Mouse (Mus musculus) heart, embryonic 12.5 days (tissue): Measurements from ENCODE around the gene Trim63. TPM values are rescaled to one million over a fixed set of nuclear protein-coding genes. Genes with fewer than 3 reads are reported as not detected.
"Not testable (repeated sequence)": the region's sequence is repeated elsewhere in the genome, so short reads cannot be mapped to it uniquely, and the experiment has no call there.

Experiments used
- ATAC-seq: fragments of 200-750 bp; cut with Nextera tagmentation; 2 replicates; pipeline ENCODE4 v1.8.0; 2017; ENCODE audit warnings: moderate TSS enrichment, moderate library complexity; ENCODE audit not compliant: insufficient number of reproducible peaks, low FRiP score
- H3K27ac ChIP-seq: fragments of 300-500 bp; sonication (generic); 2 replicates; pipeline ENCODE4 v1.5.1; 2016; ENCODE audit warnings: mild to moderate bottlenecking, moderate library complexity; ENCODE audit not compliant: poor library complexity, severe bottlenecking
- H3K27me3 ChIP-seq: fragments of 300-500 bp; sonication (generic); replicated peaks from 2 replicates; pipeline ENCODE4 v1.6.1; 2016; ENCODE audit warnings: mild to moderate bottlenecking, moderate library complexity
- H3K36me3 ChIP-seq: fragments of 300-500 bp; sonication (generic); 2 replicates; pipeline ENCODE4 v1.6.1; 2016; ENCODE audit warnings: mild to moderate bottlenecking, moderate library complexity
- H3K4me1 ChIP-seq: fragments of 300-500 bp; sonication (generic); replicated peaks from 2 replicates; pipeline ENCODE4 v1.6.1; 2016; ENCODE audit warnings: mild to moderate bottlenecking
- H3K4me2 ChIP-seq: fragments of 300-500 bp; sonication (generic); 2 replicates; pipeline ENCODE4 v1.6.1; 2016; ENCODE audit warnings: mild to moderate bottlenecking, moderate library complexity
- H3K4me3 ChIP-seq: fragments of 300-500 bp; sonication (generic); 2 replicates; pipeline ENCODE4 v1.5.1; 2016; ENCODE audit warnings: mild to moderate bottlenecking
- H3K9ac ChIP-seq: fragments of 300-500 bp; sonication (generic); 2 replicates; pipeline ENCODE4 v1.6.1; 2016; ENCODE audit warnings: mild to moderate bottlenecking, moderate library complexity
- H3K9me3 ChIP-seq: fragments of 300-500 bp; sonication (generic); replicated peaks from 2 replicates; pipeline ENCODE4 v1.6.1; 2016; ENCODE audit warnings: mild to moderate bottlenecking, moderate library complexity
- WGBS: fragments of 180-500 bp; shearing (Covaris S2); methylation state at CpG from one replicate; pipeline ENCODE4 v1.1.7; 2016; 5-methylcytosine and 5-hydroxymethylcytosine counted together
- polyA plus RNA-seq: library from polyadenylated mRNA; unstranded; fragments of >200 nt; fragmentation: Nextera tagmentation; extraction: Ambion mirVana; gene quantifications from 2 replicates; pipeline ENCODE4 v1.2.1, GENCODE M21; 2016

Gene Trim63
- polyA plus RNA-seq, 1 experiment from 2014 or later: 93.9 TPM

DNA sequence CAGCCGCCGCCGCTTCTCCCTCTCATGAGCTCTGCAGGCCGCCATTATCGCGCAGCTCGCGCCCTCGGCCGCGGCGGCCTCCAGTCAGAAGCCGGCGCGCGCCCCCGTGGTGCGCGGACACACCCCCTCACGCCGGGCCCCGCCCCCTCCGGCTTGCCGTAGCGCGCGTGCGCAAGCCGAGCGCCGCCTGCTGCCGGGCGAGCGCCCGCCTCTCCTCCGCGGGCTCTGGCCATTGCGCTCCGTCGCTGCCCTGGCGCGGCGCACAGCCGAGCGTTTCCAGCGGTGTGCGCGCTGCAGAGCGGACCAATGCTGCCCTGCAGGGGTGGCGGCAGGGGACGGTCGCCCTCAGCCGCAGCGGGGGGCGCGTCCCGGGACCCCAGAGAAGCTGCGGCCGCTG, 27.8 kb upstream of the Trim63 start:
- H3K27ac ChIP-seq: peak overlapping the region; percentile 99
- no peaks in the 10 kb centered on the region for H3K27me3 ChIP-seq
- under 1% methylated on average over 57 of the region's 59 CpGs for WGBS
- peak overlapping the region; percentile 96 for H3K4me2 ChIP-seq
- peaks cover 20% of the 10 kb centered on the region for H3K36me3 ChIP-seq
- peaks cover 36% of the 10 kb centered on the region for H3K4me1 ChIP-seq
- peak; percentile 93 for ATAC-seq
- H3K9ac ChIP-seq: peak overlapping the region; percentile 97
- peak overlapping the region; percentile 94 for H3K4me3 ChIP-seq
- H3K9me3 ChIP-seq: no peaks in the 10 kb centered on the region

DNA sequence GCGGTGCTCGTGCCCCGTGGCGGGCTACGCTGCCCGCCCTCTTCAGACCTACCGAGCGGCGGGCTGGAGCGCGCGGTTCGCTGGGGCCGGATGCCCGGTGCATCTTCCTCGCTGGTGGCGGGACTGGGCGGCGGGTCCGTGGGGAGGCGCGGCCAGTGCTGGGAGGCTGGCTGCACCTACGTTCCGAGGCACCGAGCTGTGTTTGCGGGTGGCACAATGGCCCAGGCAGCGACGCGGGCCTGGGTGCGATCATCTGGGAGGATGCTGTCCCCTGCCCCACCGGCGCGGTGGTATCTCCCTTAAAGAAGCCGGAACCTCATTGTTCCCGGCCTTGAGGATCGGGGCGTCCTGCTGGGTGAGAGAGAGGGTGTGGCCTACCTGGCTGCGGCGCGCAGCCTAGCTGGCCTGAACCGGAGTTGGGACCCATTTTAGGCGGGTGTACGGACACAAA, 27.3 kb upstream of the Trim63 start, which contains the start of gene Pdik1l:
Pdik1l (minus strand) TSS at position 321 of the 451 bp plus-strand sequence.
- peak within 1 kb of the TSS; percentile 96 for H3K4me2 ChIP-seq
- H3K9ac ChIP-seq: peak within 1 kb of the TSS; percentile 97
- 0% methylated on average over 36 of the region's 43 CpGs for WGBS
- peak within 1 kb of the TSS; percentile 99 for H3K27ac ChIP-seq
- H3K36me3 ChIP-seq: peaks cover 16% of the 10 kb centered on the region
- ATAC-seq: peak; percentile 87
- H3K4me3 ChIP-seq: peak within 1 kb of the TSS; percentile 94
- peaks cover 41% of the 10 kb centered on the region for H3K4me1 ChIP-seq
- H3K27me3 ChIP-seq: no peaks in the 10 kb centered on the region
- no peaks in the 10 kb centered on the region for H3K9me3 ChIP-seq

DNA sequence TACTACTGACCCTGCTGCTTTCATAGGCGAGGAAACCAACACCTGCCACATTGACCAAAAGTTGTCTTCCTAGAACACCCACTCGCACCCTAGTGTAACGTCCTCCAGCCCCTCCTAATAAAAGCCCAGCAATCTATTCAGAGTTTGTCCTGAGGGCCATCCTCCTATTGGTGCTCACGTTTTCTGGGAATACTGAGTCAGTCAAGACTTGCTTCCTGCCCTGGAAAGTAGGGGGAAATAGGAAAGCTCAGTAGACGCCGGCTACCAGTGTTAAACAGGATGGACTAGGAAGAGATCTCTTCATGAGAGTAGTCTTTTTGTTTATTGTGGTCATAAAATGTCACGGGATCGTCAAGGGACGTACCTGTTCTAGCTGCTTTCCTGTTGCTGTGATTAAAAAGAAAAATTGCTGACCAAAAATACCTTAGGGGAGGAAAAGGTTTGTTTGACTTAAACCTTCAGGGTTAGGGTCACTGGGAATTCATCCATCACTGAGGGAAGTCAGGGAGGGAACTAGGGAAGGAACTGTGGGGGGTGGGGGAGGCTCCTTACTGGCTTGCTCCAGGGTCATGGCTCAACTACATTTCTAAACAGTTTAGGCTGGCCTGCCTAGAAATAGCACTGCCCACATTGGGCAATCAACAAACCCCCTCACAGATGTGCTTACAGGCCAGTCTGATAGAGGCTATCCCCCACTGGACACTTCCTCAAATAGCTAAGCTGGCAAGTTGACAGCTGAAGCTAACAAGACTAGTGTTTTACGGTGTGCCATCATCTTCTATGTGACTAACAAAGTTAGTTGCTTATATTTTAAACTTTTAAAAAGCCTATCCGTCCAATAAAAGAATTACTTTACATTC, 26.3 kb upstream of the Trim63 start:
- no peak for ATAC-seq

DNA sequence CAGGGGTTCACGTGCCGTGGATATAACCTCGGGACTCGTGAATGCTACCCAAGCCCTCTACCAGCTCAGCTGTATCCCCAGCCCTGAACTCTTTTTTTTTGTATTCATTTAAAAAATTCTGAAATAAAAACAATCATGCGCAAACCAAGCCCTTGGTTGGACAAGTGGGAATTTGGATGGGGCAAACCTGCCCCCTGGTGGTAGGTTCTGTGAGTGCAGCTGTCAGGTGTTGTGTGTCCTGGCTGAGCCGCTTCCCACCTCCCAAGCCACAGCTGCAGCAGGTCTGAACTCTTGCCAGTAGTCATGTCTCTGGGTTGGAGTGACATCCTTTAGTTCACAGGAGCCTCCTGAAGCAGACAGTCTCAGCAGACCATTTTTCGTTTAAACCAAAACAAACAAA, 22.9 kb upstream of the Trim63 start:
- no peak for ATAC-seq
- Histone ChIP-seq H3K4me3 (no peak overlapping the region), H3K27me3 (0 out of 2 replicates have a peak, but pooled peaks cover 3% of the 10 kb centered on the region), H3K9ac (no peak overlapping the region), H3K4me2 (no peak overlapping the region), H3K4me1 (peaks cover 42% of the 10 kb centered on the region), H3K36me3 (no peaks in the 10 kb centered on the region), H3K9me3 (peaks cover 3% of the 10 kb centered on the region; the same call in 1 of the 2 replicates), H3K27ac (peak overlapping the region; percentile 91; the same call in 1 of the 2 replicates)
- WGBS: 23% methylated on average over 7 of the region's 7 CpGs

More for the DNA sequence above, 26.3 kb upstream of the Trim63 start:
- Histone ChIP-seq H3K27ac (peak overlapping the region; percentile 99), H3K36me3 (peaks cover 7% of the 10 kb centered on the region), H3K4me1 (peaks cover 50% of the 10 kb centered on the region), H3K4me2 (peak overlapping the region; percentile 96), H3K4me3 (peak overlapping the region; percentile 94), H3K9ac (peak overlapping the region; percentile 97), H3K9me3 (no peaks in the 10 kb centered on the region), H3K27me3 (0 out of 2 replicates have a peak, but pooled peaks cover 3% of the 10 kb centered on the region)
- 41% methylated on average over 11 of the region's 11 CpGs for WGBS

DNA sequence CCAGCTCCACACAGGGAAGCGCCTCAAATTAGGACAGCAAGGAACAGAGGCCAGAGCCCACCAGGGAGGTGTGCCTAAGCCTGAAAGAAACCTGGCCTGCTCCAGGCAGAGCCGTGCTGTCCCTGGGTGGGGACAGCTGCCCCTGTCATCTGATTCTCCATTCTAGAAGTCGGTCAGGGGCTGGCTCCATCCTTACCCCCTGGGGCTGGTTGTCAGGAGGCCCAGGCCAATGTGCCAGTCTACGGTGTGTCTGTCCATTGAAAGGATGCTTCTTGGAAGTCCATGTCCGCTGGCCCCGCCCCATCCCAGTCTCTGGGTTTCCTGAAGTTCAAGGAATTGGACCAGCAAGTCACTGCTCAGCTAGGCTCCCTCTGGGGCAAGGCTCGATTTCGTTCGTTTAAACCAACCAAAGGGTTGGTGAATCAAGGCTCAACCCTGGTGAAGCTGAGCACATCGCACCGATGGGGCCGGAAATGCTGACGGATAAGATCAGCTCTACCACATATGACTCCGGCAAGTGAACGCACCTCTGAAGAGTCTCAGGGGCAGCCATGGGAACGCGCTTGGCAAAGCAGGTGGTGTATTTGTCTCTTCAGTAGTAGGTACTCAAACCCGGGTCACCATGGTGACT, 21.7 kb upstream of the Trim63 start:
- Histone ChIP-seq H3K9me3 (peaks cover 3% of the 10 kb centered on the region; the same call in 1 of the 2 replicates), H3K4me2 (peak overlapping the region; percentile 59), H3K4me3 (peak overlapping the region; percentile 17; the same call in 1 of the 2 replicates), H3K4me1 (peaks cover 44% of the 10 kb centered on the region), H3K36me3 (no peaks in the 10 kb centered on the region), H3K27me3 (0 out of 2 replicates have a peak, but pooled peaks cover 3% of the 10 kb centered on the region), H3K9ac (peak overlapping the region; percentile 27; the same call in 1 of the 2 replicates), H3K27ac (peak overlapping the region; percentile 91)
- 45% methylated on average over 18 of the region's 18 CpGs for WGBS
- ATAC-seq: peak; percentile 27; the same call in 1 of the 2 replicates

DNA sequence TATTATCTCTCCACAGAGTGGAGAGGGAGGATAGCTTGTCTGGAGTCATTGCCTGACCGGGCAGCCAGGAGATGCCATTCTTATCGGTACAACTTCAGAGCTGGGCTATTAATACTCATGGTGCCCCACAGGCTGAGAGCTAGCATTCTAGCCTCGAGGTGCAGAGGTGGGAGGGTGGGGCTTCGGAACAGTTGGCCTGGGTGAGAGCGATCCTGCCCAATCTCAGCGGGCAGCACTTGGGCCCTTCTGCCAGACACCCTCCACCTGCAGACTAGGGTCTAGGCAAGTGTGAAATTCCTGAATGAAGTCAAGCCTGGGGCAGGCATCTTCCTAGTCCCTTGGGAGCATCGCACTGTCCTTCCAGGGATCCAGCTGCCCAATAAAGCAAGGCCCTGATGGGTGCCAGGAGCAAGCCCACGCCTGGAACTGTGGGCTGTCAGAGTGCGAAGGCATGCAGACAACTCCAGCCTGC, 21.2 kb upstream of the Trim63 start:
- Histone ChIP-seq H3K4me2 (peak overlapping the region; percentile 59), H3K27me3 (0 out of 2 replicates have a peak, but pooled peaks cover 3% of the 10 kb centered on the region), H3K36me3 (no peaks in the 10 kb centered on the region), H3K9ac (peak overlapping the region; percentile 23; the same call in 1 of the 2 replicates), H3K4me3 (peak overlapping the region; percentile 17), H3K9me3 (peaks cover 3% of the 10 kb centered on the region; the same call in 1 of the 2 replicates), H3K4me1 (peaks cover 42% of the 10 kb centered on the region), H3K27ac (peak overlapping the region; percentile 91)
- whole genome bisulfite sequencing: 19% methylated on average over 9 of the region's 9 CpGs
- ATAC-seq: peak; percentile 80

DNA sequence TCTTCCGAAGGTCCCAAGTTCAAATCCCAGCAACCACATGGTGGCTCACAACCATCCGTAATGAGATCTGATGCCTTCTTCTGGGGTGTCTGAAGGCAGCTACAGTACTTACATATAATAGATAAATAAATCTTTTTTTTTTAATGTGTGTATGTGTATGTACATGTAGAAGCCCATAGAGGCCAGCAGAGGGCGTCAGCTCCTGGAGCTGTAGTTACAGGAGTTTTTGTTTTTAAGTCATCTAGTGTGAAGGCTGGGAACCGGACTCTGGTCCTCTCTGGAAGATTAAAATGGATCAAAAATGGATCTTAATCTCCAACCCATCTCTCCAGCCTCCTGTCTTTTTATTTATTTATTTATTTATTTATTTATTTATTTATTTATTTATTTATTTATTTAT, 18.8 kb upstream of the Trim63 start:
- not testable (repeated sequence) for H3K4me2 ChIP-seq, H3K27me3 ChIP-seq, H3K9me3 ChIP-seq, H3K27ac ChIP-seq, H3K9ac ChIP-seq, ATAC-seq, H3K4me3 ChIP-seq, H3K36me3 ChIP-seq
- peaks cover 56% of the 10 kb centered on the region for H3K4me1 ChIP-seq
- WGBS: 86% methylated on average over 4 of the region's 4 CpGs

DNA sequence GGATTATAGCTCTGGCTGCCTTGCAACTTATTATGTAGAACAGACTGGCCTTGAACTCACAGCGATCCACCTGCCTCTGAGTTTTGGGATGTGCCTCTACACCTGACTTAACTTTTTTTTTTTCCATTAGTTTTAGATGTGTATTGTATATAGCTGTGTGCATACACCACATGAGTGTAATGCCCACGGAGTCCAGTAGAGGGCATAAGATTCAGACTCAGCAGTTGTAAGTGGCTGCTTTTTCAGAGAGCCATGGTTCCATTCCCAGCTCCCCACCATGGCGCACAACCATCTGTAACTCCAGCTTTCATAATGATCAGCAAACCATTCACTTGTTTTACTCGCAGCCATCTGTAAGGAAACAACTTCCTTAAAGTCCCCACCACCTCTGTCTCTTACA, 18.4 kb upstream of the Trim63 start:
- H3K36me3 ChIP-seq: no peaks in the 10 kb centered on the region
- 89% methylated on average over 4 of the region's 4 CpGs for WGBS
- H3K27me3 ChIP-seq: 0 out of 2 replicates have a peak, but pooled peaks cover 3% of the 10 kb centered on the region
- no peak overlapping the region for H3K4me2 ChIP-seq
- ATAC-seq: no peak
- H3K27ac ChIP-seq: no peak overlapping the region
- H3K4me3 ChIP-seq: no peak overlapping the region
- H3K4me1 ChIP-seq: peaks cover 56% of the 10 kb centered on the region
- H3K9ac ChIP-seq: no peak overlapping the region
- H3K9me3 ChIP-seq: peaks cover 3% of the 10 kb centered on the region; the same call in 1 of the 2 replicates

DNA sequence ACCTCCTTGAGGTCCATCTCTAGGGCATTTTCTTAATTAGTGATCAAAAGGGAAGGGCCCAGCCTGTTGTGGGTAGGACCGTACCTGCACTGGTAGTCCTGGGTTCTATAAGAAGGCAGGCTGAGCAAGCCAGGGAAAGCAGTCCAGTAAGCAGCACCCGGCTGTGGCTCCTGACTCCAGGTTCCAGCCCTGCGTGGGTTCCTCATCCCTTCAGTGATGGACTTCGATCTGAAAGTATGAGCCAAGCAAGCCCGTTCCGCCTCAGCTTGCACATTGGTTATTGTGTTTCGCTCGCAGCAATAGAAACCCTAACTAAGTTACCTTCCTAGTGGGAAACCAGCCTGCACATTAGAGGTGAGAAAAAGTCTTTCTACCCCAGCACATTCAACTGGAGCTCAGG, 17.6 kb upstream of the Trim63 start:
- 89% methylated on average over 8 of the region's 8 CpGs for WGBS
- H3K9ac ChIP-seq: no peak overlapping the region
- peaks cover 57% of the 10 kb centered on the region for H3K4me1 ChIP-seq
- 0 out of 2 replicates have a peak, but pooled peaks cover 3% of the 10 kb centered on the region for H3K27me3 ChIP-seq
- H3K27ac ChIP-seq: 0 out of 2 replicates have a peak overlapping the region, but pooled peaks have one; percentile 2
- no peaks in the 10 kb centered on the region for H3K36me3 ChIP-seq
- H3K4me3 ChIP-seq: no peak overlapping the region
- H3K4me2 ChIP-seq: no peak overlapping the region
- no peak for ATAC-seq
- H3K9me3 ChIP-seq: peaks cover 3% of the 10 kb centered on the region; the same call in 1 of the 2 replicates

DNA sequence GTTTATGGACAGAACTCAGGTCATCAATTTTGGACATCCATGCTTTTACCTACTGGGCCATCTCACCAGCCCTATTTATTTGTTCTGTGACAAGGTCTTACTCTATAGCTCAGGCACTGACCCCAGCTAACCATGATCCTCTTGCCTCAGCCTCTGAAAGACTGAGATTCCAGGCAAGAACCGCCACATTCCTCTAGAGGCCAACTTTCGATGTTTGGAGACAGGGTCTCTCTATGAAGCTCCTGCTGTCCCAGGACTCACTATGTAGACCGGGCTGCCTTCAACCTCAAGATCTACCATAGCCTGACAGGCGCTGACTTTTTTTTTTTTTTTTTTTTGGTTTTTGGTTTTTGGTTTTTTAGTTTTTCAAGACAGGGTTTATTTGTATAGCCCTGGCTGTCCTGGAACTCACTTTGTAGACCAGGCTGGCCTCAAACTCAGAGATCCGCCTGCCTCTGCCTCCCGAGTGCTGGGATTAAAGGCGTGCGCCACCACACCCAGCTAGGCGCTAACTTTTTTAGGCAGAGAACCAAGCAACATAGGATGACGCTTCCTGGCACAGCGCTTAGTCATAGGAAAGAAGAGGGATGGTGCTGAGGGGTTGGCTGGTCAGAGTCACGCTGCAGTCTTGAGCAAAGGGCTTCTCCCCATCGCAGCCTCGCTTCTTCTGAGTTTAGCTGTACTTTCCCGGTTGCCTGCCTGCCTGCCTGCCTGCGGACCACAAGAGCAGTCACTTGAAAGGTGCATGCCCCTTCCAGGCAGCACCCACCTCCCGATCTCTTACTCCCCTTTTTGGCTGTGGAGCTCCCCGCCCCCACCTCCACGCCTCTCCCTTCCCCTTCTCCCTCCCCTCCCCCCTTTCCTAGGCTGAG, 16.1 kb upstream of the Trim63 start:
- Histone ChIP-seq H3K9me3 (peaks cover 3% of the 10 kb centered on the region; the same call in 1 of the 2 replicates), H3K4me2 (peak overlapping the region; percentile 41), H3K4me3 (no peak overlapping the region), H3K4me1 (peaks cover 48% of the 10 kb centered on the region), H3K36me3 (no peaks in the 10 kb centered on the region), H3K27me3 (no peaks in the 10 kb centered on the region), H3K9ac (peak overlapping the region; percentile 42; the same call in 1 of the 2 replicates), H3K27ac (peak overlapping the region; percentile 82)
- no peak for ATAC-seq
- 62% methylated on average over 19 of the region's 19 CpGs for WGBS
